Mouse (Mus musculus): ENCODE data around the gene Zfp869. TPM values are rescaled to one million over a fixed set of nuclear protein-coding genes. Genes with fewer than 3 reads are reported as not detected.
"Not testable (repeated sequence)": the region's sequence is repeated elsewhere in the genome, so short reads cannot be mapped to it uniquely, and the experiment has no call there.

The Zfp869 gene
- total and polyA plus RNA-seq, 3 experiments: 15.2 to 30.6 (median 16.0) TPM

- Histone ChIP-seq H3K27ac (ENCODE audit: insufficient read depth, low read depth) (no peak overlapping the region), H3K9ac (ENCODE audit: insufficient read depth, low read depth) (no peak overlapping the region), H3K4me3 (replicated peaks in 1 of 3; ENCODE audit: low read depth in 2 of 3, low read length in 2 of 3, poor library complexity in 1 of 3) (no peak overlapping the region), H3K4me1 (ENCODE audit: control insufficient read depth in 1 of 2, insufficient read depth in 2 of 2) (peaks cover 4 to 24% of the 10 kb centered on the region in 2 experiments), H3K79me2 (replicated peaks; ENCODE audit: control insufficient read depth, extremely low read depth, insufficient read depth, poor library complexity, severe bottlenecking) (peaks cover 42% of the 10 kb centered on the region), H3K27me3 (replicated peaks) (no peaks in the 10 kb centered on the region), H3K9me3 (replicated peaks; ENCODE audit: low read length) (no peaks in the 10 kb centered on the region), H3K4me2 (ENCODE audit: insufficient read depth, low read depth, poor library complexity, severe bottlenecking) (no peak overlapping the region), H3K36me3 (replicated peaks in 1 of 2; ENCODE audit: control insufficient read depth in 1 of 2, insufficient read depth in 1 of 2, low read length in 1 of 2) (peaks cover 36 to 54% of the 10 kb centered on the region in 2 experiments)
- no peak for DNase-seq (ENCODE audit: extremely low read depth)
- TF ChIP-seq IRF4 (IDR thresholded peaks at IDR 0.05; ENCODE audit: low read depth, low read length) (no peak), GABPA (IDR thresholded peaks at IDR 0.05; ENCODE audit: insufficient replicate concordance, low read depth, low read length) (no peak), CHD1 (IDR thresholded peaks at IDR 0.05; ENCODE audit: low read depth, low read length) (no peak), MAFK (IDR thresholded peaks at IDR 0.05; ENCODE audit: insufficient replicate concordance, low read length) (no peak), RAD21 (IDR thresholded peaks at IDR 0.05; ENCODE audit: low read depth, low read length) (no peak), JUN (IDR thresholded peaks at IDR 0.05; ENCODE audit: insufficient read depth, low read depth, low read length) (no peak), ETS1 (conservative IDR thresholded peaks at IDR 0.05; ENCODE audit: low read depth, low read length) (no peak), MAZ (IDR thresholded peaks at IDR 0.05; ENCODE audit: low read depth, low read length) (no peak), JUND (conservative IDR thresholded peaks at IDR 0.05; ENCODE audit: low read depth, low read length) (no peak), POLR2AphosphoS2 (IDR thresholded peaks at IDR 0.05; ENCODE audit: low read depth, low read length) (no peak), TCF12 (IDR thresholded peaks at IDR 0.05; ENCODE audit: low read depth, low read length) (no peak), ZNF384 (IDR thresholded peaks at IDR 0.05; ENCODE audit: low read depth, low read length) (no peak), HCFC1 (IDR thresholded peaks at IDR 0.05; ENCODE audit: low read depth, low read length) (no peak)
- in situ Hi-C loops (cut with MboI; ENCODE audit: low pct_ligation_motif_present, low pct_unique_long_range_greater_than_20kb, low sequenced_read_pairs) (no loop called here), dilution Hi-C loops (cut with MboI; ENCODE audit: extremely low pct_ligation_motif_present, extremely low pct_unique_long_range_greater_than_20kb, low sequenced_read_pairs) (no loop called here)
Measured at GRCm38 (mm10) chr8:69713516-69713915, 3.0 kb upstream of the Zfp869 start.

DNA sequence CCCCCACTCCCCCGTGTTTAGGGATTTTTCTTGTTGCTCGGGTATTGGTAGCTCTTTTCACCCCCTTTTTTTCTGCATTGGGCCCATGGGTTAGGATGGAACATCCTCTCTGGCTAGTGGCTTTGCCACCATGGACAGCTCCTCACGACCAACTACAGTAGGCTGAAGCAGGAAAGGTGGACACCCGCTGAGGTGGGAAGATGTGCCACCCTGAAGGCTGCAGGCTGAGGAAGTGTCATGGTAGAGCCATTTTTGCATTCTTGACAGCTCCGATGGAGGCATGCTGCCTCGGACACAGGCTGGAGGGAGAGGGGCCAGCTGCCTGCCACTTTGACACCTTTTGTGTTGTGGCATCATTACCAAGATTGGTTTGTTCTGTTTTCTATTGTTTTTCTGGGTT, 8.7 kb downstream of the Zfp869 start:
- TF ChIP-seq ZNF384 (IDR thresholded peaks at IDR 0.05; ENCODE audit: low read depth, low read length): no peak
- no peak for TF ChIP-seq GABPA (IDR thresholded peaks at IDR 0.05; ENCODE audit: insufficient replicate concordance, low read depth, low read length)
- no peak for TF ChIP-seq ELF1 (IDR thresholded peaks at IDR 0.05; ENCODE audit: low read depth, low read length)
- no peak for TF ChIP-seq IRF4 (IDR thresholded peaks at IDR 0.05; ENCODE audit: low read depth, low read length)
- in situ Hi-C loops (cut with MboI; ENCODE audit: low pct_ligation_motif_present, low pct_unique_long_range_greater_than_20kb, low sequenced_read_pairs): no loop called here
- dilution Hi-C loops (cut with MboI; ENCODE audit: extremely low pct_ligation_motif_present, extremely low pct_unique_long_range_greater_than_20kb, low sequenced_read_pairs): no loop called here
- Histone ChIP-seq H3K4me1 (ENCODE audit: control insufficient read depth in 1 of 2, insufficient read depth in 2 of 2) (no peaks in the 10 kb centered on the region), H3K9ac (ENCODE audit: insufficient read depth, low read depth) (no peak overlapping the region), H3K4me3 (replicated peaks in 1 of 3; ENCODE audit: low read depth in 2 of 3, low read length in 2 of 3, poor library complexity in 1 of 3) (no peak overlapping the region), H3K27ac (ENCODE audit: insufficient read depth, low read depth) (no peak overlapping the region), H3K4me2 (ENCODE audit: insufficient read depth, low read depth, poor library complexity, severe bottlenecking) (no peak overlapping the region), H3K79me2 (replicated peaks; ENCODE audit: control insufficient read depth, extremely low read depth, insufficient read depth, poor library complexity, severe bottlenecking) (no peaks in the 10 kb centered on the region), H3K36me3 (replicated peaks in 1 of 2; ENCODE audit: control insufficient read depth in 1 of 2, insufficient read depth in 1 of 2, low read length in 1 of 2) (peaks cover 30 to 40% of the 10 kb centered on the region in 2 experiments), H3K27me3 (replicated peaks) (no peaks in the 10 kb centered on the region), H3K9me3 (replicated peaks; ENCODE audit: low read length) (no peaks in the 10 kb centered on the region)
- DNase-seq (ENCODE audit: extremely low read depth): no peak

DNA sequence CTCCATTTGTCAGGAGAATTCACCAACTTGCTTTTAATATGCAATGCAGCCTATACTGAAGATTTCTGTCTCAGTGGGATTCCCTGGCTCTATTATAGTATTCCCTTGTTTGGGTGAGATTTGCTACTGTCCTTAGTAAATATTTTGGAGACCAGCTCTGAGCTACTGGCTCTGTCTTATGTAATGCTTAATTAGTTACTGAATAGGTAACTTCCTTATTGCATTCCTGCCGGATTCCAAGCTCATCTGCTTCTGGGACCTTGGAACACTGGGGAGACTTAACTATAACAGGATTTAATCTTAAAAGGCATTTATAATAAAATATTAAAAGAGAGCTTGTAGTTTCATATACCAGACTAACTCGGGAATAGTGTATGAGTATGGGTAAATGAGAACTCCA, 45.5 kb downstream of the Zfp869 start:
- H3K4me1 ChIP-seq (ENCODE audit: control insufficient read depth in 1 of 2, insufficient read depth in 2 of 2); H3K27ac ChIP-seq (ENCODE audit: insufficient read depth, low read depth); in situ Hi-C loops (cut with MboI; ENCODE audit: low pct_ligation_motif_present, low pct_unique_long_range_greater_than_20kb, low sequenced_read_pairs); H3K79me2 ChIP-seq (replicated peaks; ENCODE audit: control insufficient read depth, extremely low read depth, insufficient read depth, poor library complexity, severe bottlenecking); H3K27me3 ChIP-seq (replicated peaks); H3K9ac ChIP-seq (ENCODE audit: insufficient read depth, low read depth); DNase-seq (ENCODE audit: extremely low read depth); H3K9me3 ChIP-seq (replicated peaks; ENCODE audit: low read length); H3K4me2 ChIP-seq (ENCODE audit: insufficient read depth, low read depth, poor library complexity, severe bottlenecking); dilution Hi-C loops (cut with MboI; ENCODE audit: extremely low pct_ligation_motif_present, extremely low pct_unique_long_range_greater_than_20kb, low sequenced_read_pairs); H3K4me3 ChIP-seq (replicated peaks in 1 of 3; ENCODE audit: low read depth in 2 of 3, low read length in 2 of 3, poor library complexity in 1 of 3); H3K36me3 ChIP-seq (replicated peaks in 1 of 2; ENCODE audit: control insufficient read depth in 1 of 2, insufficient read depth in 1 of 2, low read length in 1 of 2): not testable (repeated sequence)
